Mouse (Mus musculus) liver, adult 2 months (tissue): ENCODE measurements around the gene Tmem139.

ENCODE experiments used
- CTCF ChIP-seq: fragments of 200-500 bp; IDR thresholded peaks from 2 replicates; pipeline ENCODE4 v1.5.1; 2011; ENCODE audit warnings: low read depth, low read length, control low read depth
- POLR2A ChIP-seq: fragments of 200-500 bp; IDR thresholded peaks from 2 replicates; pipeline ENCODE4 v1.6.1; 2011; ENCODE audit warnings: low read length, control low read depth; ENCODE audit not compliant: insufficient read depth; ENCODE audit errors: extremely low read depth

GRCm38 (mm10) chr6:42310427-42311053 is 48.8 kb downstream of the Tmem139 start:
- TF ChIP-seq CTCF (no peak), POLR2A (no peak)
